Mouse (Mus musculus) heart, embryonic 10.5 days (tissue): ENCODE results near the gene Chd1. TPM values are rescaled to one million over a fixed set of nuclear protein-coding genes. Genes with fewer than 3 reads are reported as not detected.

Experiments
- DNase-seq: peaks from one replicate; pipeline ENCODE4 v3.0.0-alpha.2; 2017; ENCODE audit warnings: low spot score
- H3K27ac ChIP-seq: fragments of 300-500 bp; sonication (generic); 2 replicates; pipeline ENCODE4 v1.5.1; 2016; ENCODE audit warnings: mild to moderate bottlenecking
- H3K27me3 ChIP-seq: fragments of 300-500 bp; sonication (generic); 2 replicates; pipeline ENCODE4 v1.6.1; 2016; ENCODE audit warnings: mild to moderate bottlenecking; ENCODE audit not compliant: poor library complexity, insufficient read depth, severe bottlenecking
- H3K36me3 ChIP-seq: fragments of 300-500 bp; sonication (generic); 2 replicates; pipeline ENCODE4 v1.6.1; 2016; ENCODE audit warnings: mild to moderate bottlenecking, moderate library complexity
- H3K4me1 ChIP-seq: fragments of 300-500 bp; sonication (generic); 2 replicates; pipeline ENCODE4 v1.6.1; 2016; ENCODE audit warnings: mild to moderate bottlenecking
- H3K4me3 ChIP-seq: fragments of 300-500 bp; sonication (generic); 2 replicates; pipeline ENCODE4 v1.5.1; 2016; ENCODE audit warnings: mild to moderate bottlenecking, moderate library complexity
- H3K9me3 ChIP-seq: fragments of 300-500 bp; sonication (generic); 2 replicates; pipeline ENCODE4 v1.6.1; 2016; ENCODE audit warnings: mild to moderate bottlenecking, moderate library complexity
- WGBS: fragments of 180-500 bp; shearing (Covaris S2); methylation state at CpG from one replicate; pipeline ENCODE4 v1.1.7; 2016; 5-methylcytosine and 5-hydroxymethylcytosine counted together
- polyA plus RNA-seq: library from polyadenylated mRNA; unstranded; fragments of >200 nt; fragmentation: Nextera tagmentation; extraction: Ambion mirVana; gene quantifications from 2 replicates; pipeline ENCODE4 v1.2.1, GENCODE M21; 2016

Gene Chd1
- polyA plus RNA-seq, 1 experiment from 2014 or later, result 33.0 TPM

GRCm38 (mm10) chr17:15820761-15821160 lies 116.0 kb downstream of the Chd1 start:
- Histone ChIP-seq H3K27ac (no peak overlapping the region), H3K4me1 (peaks cover 35% of the 10 kb centered on the region)
- 80% methylated on average over 10 of the region's 10 CpGs for WGBS

GRCm38 (mm10) chr17:15821706-15822105 lies 116.9 kb downstream of the Chd1 start:
- Histone ChIP-seq H3K4me3 (no peak overlapping the region), H3K27ac (no peak overlapping the region), H3K4me1 (peaks cover 34% of the 10 kb centered on the region), H3K9me3 (no peaks in the 10 kb centered on the region), H3K27me3 (no peaks in the 10 kb centered on the region), H3K36me3 (peaks cover 12% of the 10 kb centered on the region)
- 84% methylated on average over 4 of the region's 4 CpGs for WGBS
- DNase-seq, result no peak

More at GRCm38 (mm10) chr17:15820761-15821160, 116.0 kb downstream of the Chd1 start:
- no peak for DNase-seq
- no peak overlapping the region for H3K4me3 ChIP-seq
- no peaks in the 10 kb centered on the region for H3K9me3 ChIP-seq
- peaks cover 12% of the 10 kb centered on the region for H3K36me3 ChIP-seq
- H3K27me3 ChIP-seq, result no peaks in the 10 kb centered on the region

Other genes with a start within 250 kb of the Chd1 start
- gene Psmb1, start 205.2 kb upstream of the Chd1 start, polyA plus RNA-seq, result 257 and 267 TPM in 2 replicates
- gene Tbp, start 205.1 kb upstream of the Chd1 start, polyA plus RNA-seq, result 34.4 and 45.1 TPM in 2 replicates
- gene Pdcd2, start 177.7 kb upstream of the Chd1 start, polyA plus RNA-seq, result 29.5 and 46.6 TPM in 2 replicates
- 1.9 and 2.8 TPM in 2 replicates for gene Prdm9, start 140.6 kb upstream of the Chd1 start, polyA plus RNA-seq
- 7.1 and 10.7 TPM in 2 replicates for gene Rgmb, start 126.1 kb downstream of the Chd1 start, polyA plus RNA-seq